Mouse (Mus musculus) G1E (cell line): ENCODE measurements around the gene E130208F15Rik.

Source experiments
- CTCF ChIP-seq: IDR thresholded peaks from 2 replicates; pipeline ENCODE4 v1.5.1; 2012; ENCODE audit warnings: low read depth, low read length, inconsistent platforms, mixed read lengths
- POLR2AphosphoS5 ChIP-seq: IDR thresholded peaks from 2 replicates; pipeline ENCODE4 v1.6.1; 2012; ENCODE audit warnings: low read depth, low read length, inconsistent platforms; ENCODE audit not compliant: insufficient replicate concordance
- TAL1 ChIP-seq: conservative IDR thresholded peaks from 2 replicates; pipeline ENCODE4 v1.6.1; 2012; ENCODE audit warnings: low read depth, low read length, inconsistent platforms, mixed read lengths

DNA sequence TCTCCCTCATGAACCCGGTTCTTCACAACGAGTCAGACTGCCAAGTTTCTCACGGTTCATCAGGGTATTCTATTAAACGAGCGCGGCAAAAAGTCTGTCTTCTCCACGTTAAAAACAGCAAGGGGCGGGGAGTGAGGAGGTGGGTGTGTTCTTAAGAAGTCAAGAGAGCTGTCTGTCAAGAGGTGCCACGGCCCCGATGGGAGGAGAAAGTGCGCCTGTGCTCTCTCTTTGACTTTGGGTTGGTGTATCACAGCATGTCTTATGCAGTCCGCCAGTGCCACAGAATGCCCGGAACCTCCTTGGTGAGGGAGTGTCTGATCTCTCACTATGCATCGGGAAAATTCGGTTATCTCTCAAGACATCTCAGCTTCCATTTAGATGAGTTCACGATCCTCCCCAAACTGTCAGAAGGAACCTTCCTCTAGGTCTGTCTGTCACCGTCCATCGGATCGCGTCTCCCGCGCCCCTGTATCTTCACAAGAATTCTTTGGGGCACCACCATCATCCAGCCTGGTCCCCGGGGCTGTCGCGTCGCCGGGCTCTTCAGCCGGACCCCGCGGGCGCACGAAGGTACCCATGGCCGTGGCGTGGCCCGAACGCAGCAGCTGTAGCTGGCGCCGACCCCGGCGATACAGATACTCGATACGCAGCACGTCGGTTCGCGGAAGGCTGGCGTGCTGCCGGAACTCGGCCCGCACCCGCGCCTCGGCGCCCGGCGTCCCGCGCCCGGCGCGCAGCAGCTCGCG, at the start of gene E130208F15Rik:
- TF ChIP-seq CTCF: no peak
- no peak for TF ChIP-seq TAL1
- TF ChIP-seq POLR2AphosphoS5: no peak
